Mouse (Mus musculus): ENCODE measurements around the gene Ppp3ca. TPM values are rescaled to one million over a fixed set of nuclear protein-coding genes. Genes with fewer than 3 reads are reported as not detected.

Gene Ppp3ca
- polyA plus RNA-seq, 1 experiment from 2014 or later = 98.2 TPM

DNA sequence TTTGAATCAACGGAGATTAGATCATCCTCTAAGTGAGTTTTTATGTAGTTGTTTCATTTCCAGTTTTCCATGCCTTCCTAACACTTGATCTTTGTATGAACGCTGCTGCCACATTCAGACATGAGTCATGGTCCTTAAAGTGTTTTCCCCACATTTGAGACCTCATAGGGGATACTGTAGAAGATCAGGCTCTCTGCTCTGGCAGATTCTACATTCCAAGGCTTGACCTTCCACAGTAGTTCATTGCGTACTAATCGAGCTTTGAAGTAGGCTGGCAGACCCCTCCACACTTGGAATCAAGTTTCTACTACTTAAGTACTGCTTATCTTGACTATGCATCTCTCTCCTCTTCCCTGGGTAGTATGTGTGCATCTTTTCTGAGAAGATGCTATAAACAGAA lies 183.7 kb downstream of the Ppp3ca start:
- no peaks in the 10 kb centered on the region for H3K36me3 ChIP-seq
- no peaks in the 10 kb centered on the region for H3K4me1 ChIP-seq
- no peaks in the 10 kb centered on the region for H3K9me3 ChIP-seq
- WGBS = 89% methylated on average over 4 of the region's 4 CpGs
- no peaks in the 10 kb centered on the region for H3K27me3 ChIP-seq
- H3K4me2 ChIP-seq (replicated peaks) = no peak overlapping the region
- no peak overlapping the region for H3K4me3 ChIP-seq
- ATAC-seq (ENCODE audit: low FRiP score, low read depth) = no peak
- no peak overlapping the region for H3K9ac ChIP-seq (replicated peaks)
- no peak overlapping the region for H3K27ac ChIP-seq (replicated peaks)

DNA sequence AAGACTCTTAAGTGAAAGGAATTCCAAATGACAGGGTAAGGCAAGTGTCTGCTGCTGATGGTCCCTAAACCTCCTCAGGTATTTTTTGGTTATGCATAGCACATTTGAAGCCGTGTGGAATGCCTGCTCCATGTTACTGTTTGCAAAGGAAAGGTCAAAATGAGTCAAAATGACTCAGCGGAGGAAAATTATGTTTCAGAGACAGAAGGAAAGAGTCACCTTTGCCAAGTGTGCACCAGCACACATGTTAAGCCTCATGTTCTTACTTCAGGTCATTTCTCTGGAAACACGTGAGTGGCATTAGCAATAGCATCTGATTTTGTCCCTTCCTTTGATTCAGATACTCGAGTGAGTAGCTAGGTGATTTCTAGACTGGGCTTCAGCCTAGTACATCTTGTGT lies 186.1 kb downstream of the Ppp3ca start:
- H3K27ac ChIP-seq (replicated peaks) = no peak overlapping the region
- ATAC-seq (ENCODE audit: low FRiP score, low read depth) = no peak
- no peak overlapping the region for H3K4me2 ChIP-seq (replicated peaks)
- no peaks in the 10 kb centered on the region for H3K36me3 ChIP-seq
- no peak overlapping the region for H3K9ac ChIP-seq (replicated peaks)
- no peaks in the 10 kb centered on the region for H3K9me3 ChIP-seq
- H3K27me3 ChIP-seq = no peaks in the 10 kb centered on the region
- H3K4me3 ChIP-seq = no peak overlapping the region
- no peaks in the 10 kb centered on the region for H3K4me1 ChIP-seq
- 88% methylated on average over 4 of the region's 4 CpGs for WGBS

DNA sequence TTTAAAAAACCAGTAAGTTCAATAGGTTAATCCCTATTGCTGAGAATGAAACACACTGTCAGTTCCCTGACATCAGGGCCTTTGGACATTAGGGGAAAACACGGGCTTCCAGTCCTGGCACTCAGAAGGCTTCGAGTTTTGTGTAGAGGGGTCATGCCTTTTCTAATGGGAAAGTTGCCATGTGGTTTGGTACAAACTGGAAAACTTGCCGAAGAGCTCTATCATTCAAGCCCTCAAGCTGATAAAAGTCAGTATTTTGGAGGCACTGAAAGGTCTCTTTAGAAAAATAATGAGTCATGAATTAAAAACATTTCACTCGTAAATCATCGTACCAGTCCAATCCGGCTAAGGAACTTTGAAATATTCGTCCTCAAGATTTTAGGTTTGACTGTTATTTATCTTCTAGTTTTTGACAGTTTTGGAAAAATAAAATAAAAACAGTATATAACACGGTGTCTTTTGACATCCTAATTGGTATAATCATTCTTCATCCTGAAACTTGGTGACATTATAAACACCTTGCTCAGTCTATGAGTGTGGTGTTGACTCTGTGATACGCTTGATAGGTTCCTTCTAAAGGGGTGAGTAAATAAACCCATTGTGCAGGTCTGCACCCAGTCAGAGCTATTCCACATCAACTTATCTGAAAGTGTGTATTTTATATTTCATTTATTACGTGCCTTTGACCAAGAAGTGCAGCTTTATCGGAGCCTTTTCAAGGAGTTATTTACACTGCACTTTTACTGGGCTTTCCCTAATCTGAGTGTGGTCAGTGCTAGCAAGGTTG lies 192.3 kb downstream of the Ppp3ca start:
- 84% methylated on average over 11 of the region's 11 CpGs for WGBS
- Histone ChIP-seq H3K4me2 (replicated peaks) (no peak overlapping the region), H3K4me3 (no peak overlapping the region), H3K4me1 (no peaks in the 10 kb centered on the region), H3K36me3 (no peaks in the 10 kb centered on the region), H3K9me3 (no peaks in the 10 kb centered on the region), H3K27ac (replicated peaks) (no peak overlapping the region), H3K9ac (replicated peaks) (no peak overlapping the region), H3K27me3 (no peaks in the 10 kb centered on the region)
- no peak for ATAC-seq (ENCODE audit: low FRiP score, low read depth)

DNA sequence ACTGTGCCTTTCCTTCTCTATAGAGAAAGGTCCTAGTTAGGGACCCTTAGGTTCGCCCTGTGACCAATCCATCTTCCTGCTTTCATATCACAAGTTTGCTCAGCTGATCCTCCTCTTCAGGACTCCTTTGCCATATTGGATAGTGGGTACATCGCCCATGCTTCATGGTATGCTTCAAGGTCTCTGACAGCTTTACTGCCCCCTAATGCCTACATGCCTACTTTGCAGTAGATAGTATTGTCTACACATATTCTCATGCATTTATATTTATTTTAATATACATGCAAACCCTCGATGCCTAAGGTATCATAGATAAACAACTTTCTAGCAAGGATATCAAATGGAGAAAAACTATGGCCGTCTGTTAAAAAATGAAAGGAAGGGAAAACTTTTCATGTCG lies 193.2 kb downstream of the Ppp3ca start:
- WGBS = 90% methylated on average over 5 of the region's 5 CpGs
- Histone ChIP-seq H3K27me3 (no peaks in the 10 kb centered on the region), H3K4me1 (no peaks in the 10 kb centered on the region), H3K4me3 (no peak overlapping the region), H3K9me3 (no peaks in the 10 kb centered on the region), H3K36me3 (no peaks in the 10 kb centered on the region), H3K27ac (replicated peaks) (no peak overlapping the region), H3K9ac (replicated peaks) (no peak overlapping the region), H3K4me2 (replicated peaks) (no peak overlapping the region)
- no peak for ATAC-seq (ENCODE audit: low FRiP score, low read depth)

DNA sequence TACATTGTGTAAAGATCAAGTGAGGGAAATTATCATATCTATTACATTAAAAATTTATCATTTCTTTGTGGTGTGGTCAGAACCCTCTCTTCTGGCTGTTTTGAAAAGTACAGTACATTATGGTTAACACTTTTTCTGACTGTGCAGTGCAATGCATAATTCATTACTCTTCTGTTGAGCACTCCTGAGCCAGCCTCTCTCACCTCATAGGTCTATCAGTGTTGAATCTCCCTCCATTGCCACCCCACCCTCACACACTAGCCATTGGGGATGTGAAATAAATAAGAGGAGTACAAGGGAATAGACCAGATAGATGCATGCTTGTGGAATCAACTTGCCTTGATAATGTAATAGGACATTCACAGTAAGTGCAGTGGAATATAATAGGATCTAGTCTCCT lies 194.4 kb downstream of the Ppp3ca start:
- Histone ChIP-seq H3K4me1 (no peaks in the 10 kb centered on the region), H3K4me3 (no peak overlapping the region), H3K9ac (replicated peaks) (no peak overlapping the region), H3K27me3 (no peaks in the 10 kb centered on the region), H3K27ac (replicated peaks) (no peak overlapping the region), H3K36me3 (no peaks in the 10 kb centered on the region), H3K4me2 (replicated peaks) (no peak overlapping the region), H3K9me3 (no peaks in the 10 kb centered on the region)
- ATAC-seq (ENCODE audit: low FRiP score, low read depth) = no peak

DNA sequence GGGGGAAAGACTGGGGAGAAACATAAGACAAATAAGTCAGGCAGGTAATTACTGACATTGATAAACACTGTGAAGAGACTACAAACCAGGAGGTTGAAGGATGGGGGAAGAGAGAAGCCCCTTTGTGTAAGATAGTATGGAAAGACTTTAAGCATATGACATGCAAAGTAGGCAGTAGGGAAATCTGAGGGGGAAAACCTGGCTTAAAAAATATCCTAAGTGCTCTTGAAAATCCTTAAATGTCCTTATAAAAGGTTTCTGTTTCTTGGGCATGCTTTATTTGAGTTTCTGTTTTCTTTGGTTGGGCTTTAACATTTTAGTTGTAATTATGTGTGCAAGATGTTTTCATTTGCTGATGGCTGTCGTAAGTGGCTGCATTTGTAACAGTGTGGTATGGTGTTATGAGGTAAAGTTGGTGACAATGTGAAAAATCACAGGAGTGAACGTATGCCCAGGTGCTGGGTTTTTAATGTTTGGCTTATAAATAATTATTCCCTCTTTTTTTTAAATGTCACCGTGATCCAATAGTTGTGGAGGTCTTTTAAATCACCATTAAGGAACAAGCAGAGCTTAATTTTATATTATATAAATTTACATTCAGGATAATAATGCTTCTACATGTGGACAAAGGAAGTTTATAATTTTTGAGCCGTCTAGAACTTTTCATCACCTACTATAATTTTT lies 195.4 kb downstream of the Ppp3ca start:
- no peaks in the 10 kb centered on the region for H3K36me3 ChIP-seq
- no peaks in the 10 kb centered on the region for H3K9me3 ChIP-seq
- no peak overlapping the region for H3K9ac ChIP-seq (replicated peaks)
- 90% methylated on average over 4 of the region's 4 CpGs for WGBS
- H3K27ac ChIP-seq (replicated peaks) = no peak overlapping the region
- H3K4me1 ChIP-seq = no peaks in the 10 kb centered on the region
- no peak overlapping the region for H3K4me3 ChIP-seq
- no peak for ATAC-seq (ENCODE audit: low FRiP score, low read depth)
- no peak overlapping the region for H3K4me2 ChIP-seq (replicated peaks)
- H3K27me3 ChIP-seq = no peaks in the 10 kb centered on the region

DNA sequence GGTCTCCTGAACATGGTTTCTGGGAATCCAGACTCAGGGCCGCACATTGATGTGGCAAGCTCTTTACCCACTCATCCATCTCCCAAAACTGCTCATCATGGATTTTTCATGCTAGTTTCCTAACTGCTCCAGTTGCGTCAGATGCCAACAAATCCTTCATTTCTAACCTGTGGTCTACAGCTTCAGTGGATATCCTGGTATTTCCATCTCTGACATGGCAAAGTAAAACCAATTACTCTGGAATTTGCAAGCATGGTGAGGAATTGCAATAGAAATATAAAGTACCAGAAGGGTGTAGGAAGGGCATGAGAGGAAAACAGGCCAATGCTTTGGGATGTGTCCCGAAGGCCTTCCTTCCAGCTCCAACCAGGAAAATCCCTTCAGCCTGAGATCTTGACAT lies 196.2 kb downstream of the Ppp3ca start:
- WGBS = 98% methylated on average over 3 of the region's 3 CpGs
- ATAC-seq (ENCODE audit: low FRiP score, low read depth) = no peak
- H3K4me2 ChIP-seq (replicated peaks) = no peak overlapping the region

DNA sequence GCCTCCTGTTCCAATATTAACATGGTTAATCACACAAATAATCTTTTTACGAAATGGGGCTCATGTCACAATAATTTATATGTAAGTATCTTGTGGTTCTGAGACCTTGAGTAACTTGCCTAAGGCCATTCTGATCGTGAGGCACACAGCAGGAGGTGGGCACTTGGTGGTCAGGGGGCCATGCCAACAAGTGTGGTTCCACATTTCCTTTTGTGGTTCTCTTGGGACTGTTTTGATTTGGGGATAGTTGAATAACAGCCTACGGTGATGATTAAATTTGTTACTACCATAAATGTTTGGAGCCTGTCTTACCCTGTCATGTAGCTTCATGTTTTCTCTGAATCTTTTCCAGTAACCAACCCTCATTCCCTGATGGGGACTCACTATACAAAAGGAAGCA lies 196.6 kb downstream of the Ppp3ca start:
- Histone ChIP-seq H3K27me3 (no peaks in the 10 kb centered on the region), H3K36me3 (no peaks in the 10 kb centered on the region), H3K9me3 (no peaks in the 10 kb centered on the region), H3K4me2 (replicated peaks) (no peak overlapping the region), H3K27ac (replicated peaks) (no peak overlapping the region), H3K4me3 (no peak overlapping the region), H3K9ac (replicated peaks) (no peak overlapping the region), H3K4me1 (peaks cover 5% of the 10 kb centered on the region; the same call in 1 of the 2 replicates)
- WGBS = 85% methylated on average over 3 of the region's 3 CpGs
- no peak for ATAC-seq (ENCODE audit: low FRiP score, low read depth)

More for the DNA sequence above, 196.2 kb downstream of the Ppp3ca start:
- H3K36me3 ChIP-seq = no peaks in the 10 kb centered on the region
- H3K9me3 ChIP-seq = no peaks in the 10 kb centered on the region
- H3K9ac ChIP-seq (replicated peaks) = no peak overlapping the region
- no peak overlapping the region for H3K27ac ChIP-seq (replicated peaks)
- H3K4me3 ChIP-seq = no peak overlapping the region
- no peaks in the 10 kb centered on the region; the same call in 1 of the 2 replicates for H3K4me1 ChIP-seq
- H3K27me3 ChIP-seq = no peaks in the 10 kb centered on the region

DNA sequence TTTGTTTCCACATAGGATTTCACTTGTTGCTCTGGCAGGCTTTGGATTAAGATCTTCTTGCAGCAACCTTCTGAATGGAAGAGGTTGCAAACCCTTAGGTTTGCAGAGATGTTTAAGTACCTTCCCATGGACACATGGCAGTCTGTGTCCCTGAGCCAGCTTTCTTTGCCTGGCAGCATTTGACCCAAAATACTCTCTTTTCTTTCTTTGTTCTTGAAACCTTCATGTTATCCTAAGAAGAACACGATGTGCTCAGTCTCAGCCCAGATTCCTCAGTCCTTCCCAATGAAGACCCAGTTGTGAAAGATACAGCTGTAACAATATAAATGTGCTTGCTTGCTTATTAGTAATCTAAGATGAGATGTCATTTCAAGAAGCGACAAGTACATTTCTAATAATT lies 197.4 kb downstream of the Ppp3ca start:
- WGBS = 93% methylated on average over 2 of the region's 2 CpGs
- ATAC-seq (ENCODE audit: low FRiP score, low read depth) = no peak
- Histone ChIP-seq H3K4me3 (no peak overlapping the region), H3K27ac (replicated peaks) (no peak overlapping the region), H3K4me2 (replicated peaks) (no peak overlapping the region), H3K27me3 (no peaks in the 10 kb centered on the region), H3K36me3 (no peaks in the 10 kb centered on the region), H3K9me3 (no peaks in the 10 kb centered on the region), H3K4me1 (peaks cover 9% of the 10 kb centered on the region; the same call in 1 of the 2 replicates), H3K9ac (replicated peaks) (no peak overlapping the region)

DNA sequence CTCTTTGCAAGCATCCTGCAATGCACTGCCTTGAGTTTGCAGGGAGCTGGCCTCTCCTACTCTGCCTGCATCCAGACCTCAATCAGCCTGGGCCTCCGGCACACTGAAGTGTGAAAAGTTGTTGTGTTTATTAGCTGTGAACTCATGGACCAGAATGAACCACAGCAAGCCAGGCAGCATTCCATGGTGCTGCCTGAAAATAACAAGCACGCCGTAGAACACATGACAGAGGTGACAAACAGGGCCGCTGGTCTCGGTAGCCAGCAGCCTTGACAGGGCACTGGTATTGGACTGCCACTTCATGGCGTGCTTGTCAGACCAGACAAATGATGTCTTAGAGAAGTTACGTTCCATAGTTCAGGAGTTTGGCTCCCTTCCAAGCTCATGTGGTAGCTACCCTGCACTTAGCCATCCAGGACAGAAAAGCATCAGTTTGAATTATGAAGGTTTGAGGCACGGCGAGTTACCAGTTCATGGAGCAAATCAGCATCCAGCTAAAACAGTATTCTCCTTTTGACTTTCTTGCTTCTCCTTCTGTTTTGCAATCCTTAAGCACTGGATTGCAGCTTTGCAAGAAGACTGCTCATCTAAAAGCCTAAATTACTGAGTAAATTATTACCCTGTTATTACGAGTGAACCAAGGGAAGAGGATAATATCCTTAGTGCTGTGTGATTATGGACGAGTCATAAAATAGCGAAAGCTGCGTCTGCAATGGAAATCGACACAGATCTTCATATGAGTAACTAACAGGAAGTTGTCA lies 202.0 kb downstream of the Ppp3ca start:
- no peak overlapping the region for H3K9ac ChIP-seq (replicated peaks)
- H3K36me3 ChIP-seq = no peaks in the 10 kb centered on the region
- no peaks in the 10 kb centered on the region for H3K27me3 ChIP-seq
- H3K4me3 ChIP-seq = no peak overlapping the region
- H3K27ac ChIP-seq (replicated peaks) = no peak overlapping the region
- WGBS = 81% methylated on average over 14 of the region's 14 CpGs
- H3K4me1 ChIP-seq = peaks cover 20% of the 10 kb centered on the region
- H3K4me2 ChIP-seq (replicated peaks) = no peak overlapping the region
- ATAC-seq (ENCODE audit: low FRiP score, low read depth) = no peak
- H3K9me3 ChIP-seq = no peaks in the 10 kb centered on the region

DNA sequence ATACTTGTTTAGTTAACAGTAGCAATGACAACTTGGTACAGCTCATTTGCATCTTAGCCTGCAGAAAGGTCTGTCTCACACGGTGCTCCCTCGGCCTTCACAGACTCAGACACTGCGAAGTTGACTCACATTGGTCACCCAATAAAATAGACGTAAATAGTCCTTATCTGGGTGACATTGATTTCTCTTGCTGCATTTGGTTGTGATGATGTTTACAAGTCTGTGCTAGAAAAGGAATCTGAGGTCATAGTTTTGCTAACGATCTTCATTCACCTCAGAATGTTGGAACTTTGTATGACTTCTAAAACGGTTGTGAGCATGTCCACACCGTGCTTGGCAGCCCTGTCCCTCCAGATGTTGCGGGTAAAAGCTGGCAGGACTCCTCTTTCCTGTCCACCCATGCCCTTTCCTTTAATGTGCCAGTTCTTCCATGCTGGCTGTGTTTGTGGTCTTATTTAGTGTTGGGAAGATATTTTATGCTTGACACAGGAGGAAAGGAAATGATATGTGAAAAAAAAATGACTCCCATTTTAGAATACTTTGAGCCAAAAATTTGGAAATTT lies 202.7 kb downstream of the Ppp3ca start:
- Histone ChIP-seq H3K4me2 (replicated peaks) (no peak overlapping the region), H3K9ac (replicated peaks) (no peak overlapping the region), H3K9me3 (no peaks in the 10 kb centered on the region), H3K27me3 (no peaks in the 10 kb centered on the region), H3K27ac (replicated peaks) (no peak overlapping the region), H3K36me3 (no peaks in the 10 kb centered on the region), H3K4me3 (no peak overlapping the region), H3K4me1 (peaks cover 20% of the 10 kb centered on the region)
- 89% methylated on average over 8 of the region's 8 CpGs for WGBS
- ATAC-seq (ENCODE audit: low FRiP score, low read depth) = no peak

All from midbrain, embryonic 12.5 days (tissue).